Mouse (Mus musculus): ENCODE results near the gene Gfm1.

The Gfm1 gene

GRCm38 (mm10) chr3:67496310-67496709 is 66.4 kb downstream of the Gfm1 start:
- no peak for DNase-seq (ENCODE audit: low spot score)

- no peak for DNase-seq (ENCODE audit: low spot score)
Measured at GRCm38 (mm10) chr3:67497998-67498397, 68.1 kb downstream of the Gfm1 start.

DNA sequence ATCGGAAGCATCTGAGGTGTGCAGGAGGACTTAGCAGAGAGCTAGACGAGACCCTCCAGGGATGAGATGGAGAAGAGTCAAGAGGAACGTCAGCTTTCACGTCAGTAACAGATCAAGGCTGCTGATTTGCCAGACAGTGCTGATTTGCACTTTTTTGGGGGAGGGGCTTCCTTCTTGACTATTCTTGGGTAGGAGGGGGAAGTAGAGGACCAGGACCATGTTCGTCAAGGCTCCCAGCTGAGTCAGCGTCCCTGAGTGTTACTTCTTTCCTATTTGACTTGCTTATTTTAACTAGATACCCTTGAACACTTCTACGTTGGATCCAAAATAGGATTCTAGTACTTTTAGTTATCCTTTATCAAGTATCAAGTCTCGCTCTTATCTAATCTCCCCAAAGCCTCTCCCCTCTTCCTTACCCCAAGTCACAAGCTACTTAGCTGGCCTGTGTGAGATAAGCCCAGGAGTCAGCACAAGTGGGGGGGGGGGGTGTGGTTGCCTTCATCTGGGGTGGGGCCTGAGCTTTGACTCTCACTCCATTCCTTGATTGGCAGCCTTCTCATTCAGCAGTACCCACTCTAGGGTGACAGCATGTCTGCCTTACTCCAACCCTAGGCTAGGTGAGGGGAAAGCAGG is 69.0 kb downstream of the Gfm1 start:
- no peak for DNase-seq (ENCODE audit: low spot score)

- no peak for DNase-seq (ENCODE audit: low spot score)
Measured at GRCm38 (mm10) chr3:67499406-67499791, 69.5 kb downstream of the Gfm1 start.

DNA sequence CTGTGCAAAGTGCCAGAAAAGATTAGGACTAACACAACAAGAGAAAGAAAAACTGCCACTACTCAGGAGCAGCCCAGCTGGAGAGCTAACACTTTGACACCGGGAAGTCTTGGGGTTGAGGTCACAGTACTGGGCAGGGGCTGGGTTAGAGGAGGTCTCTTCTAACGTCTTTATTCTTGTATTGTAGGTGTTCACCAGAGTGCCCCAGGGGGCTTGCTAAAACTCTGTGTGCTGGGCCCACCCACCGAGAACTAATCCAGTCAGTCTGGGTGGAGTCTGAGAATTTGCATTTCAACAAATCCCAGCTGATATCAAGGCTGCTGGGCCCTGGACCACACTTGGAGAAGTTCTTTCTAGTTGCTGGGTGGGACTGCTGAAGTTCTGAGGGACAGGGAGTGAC is 74.0 kb downstream of the Gfm1 start:
- DNase-seq (ENCODE audit: low spot score): no peak

- no peak for DNase-seq (ENCODE audit: low spot score)
Measured at GRCm38 (mm10) chr3:67505286-67505685, 75.4 kb downstream of the Gfm1 start.

GRCm38 (mm10) chr3:67508216-67508892 is 78.5 kb downstream of the Gfm1 start:
- no peak for DNase-seq (ENCODE audit: low spot score)

DNA sequence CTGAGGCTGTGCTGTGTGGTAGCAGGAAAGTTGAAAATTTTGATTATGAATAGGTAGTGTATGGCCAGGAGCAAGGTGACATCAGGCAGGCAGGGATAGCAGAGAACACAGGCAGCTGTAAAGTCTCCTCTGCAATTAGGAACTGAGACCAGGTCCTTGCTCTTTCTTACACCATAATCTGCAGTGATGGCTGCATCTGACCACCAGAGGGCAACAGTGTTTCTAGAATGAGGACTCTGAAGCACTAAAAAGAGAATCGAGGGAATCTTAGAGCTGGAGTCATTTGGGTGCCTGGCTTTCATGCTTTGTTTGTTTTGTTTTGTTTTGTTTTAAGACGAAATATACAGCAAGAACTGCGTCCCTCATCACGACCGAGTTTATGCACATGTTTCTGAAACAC is 82.9 kb downstream of the Gfm1 start:
- peak; percentile 85 for DNase-seq (ENCODE audit: low spot score)

- DNase-seq (ENCODE audit: low spot score): no peak
Measured at GRCm38 (mm10) chr3:67514801-67515273, 84.9 kb downstream of the Gfm1 start.

GRCm38 (mm10) chr3:67515274-67515801 is 85.4 kb downstream of the Gfm1 start, which contains the start of gene Rarres1:
Rarres1 (minus strand) TSS chr3:67515523.
- no peak for DNase-seq (ENCODE audit: low spot score)

GRCm38 (mm10) chr3:67520568-67521143 is 90.8 kb downstream of the Gfm1 start:
- no peak for DNase-seq (ENCODE audit: low spot score)

GRCm38 (mm10) chr3:67522709-67523108 is 92.8 kb downstream of the Gfm1 start:
- DNase-seq (ENCODE audit: low spot score): no peak

GRCm38 (mm10) chr3:67524768-67525167 is 94.9 kb downstream of the Gfm1 start:
- DNase-seq (ENCODE audit: low spot score): peak; percentile 19

Data from MN1 (cell line).